Mouse (Mus musculus) skeletal muscle tissue, adult 2 months (tissue): Measurements from ENCODE around the gene Adam26b.
"Not testable (repeated sequence)": the region's sequence is repeated elsewhere in the genome, so short reads cannot be mapped to it uniquely, and the experiment has no call there.

Experiments
- DNase-seq: peaks from one replicate; pipeline ENCODE4 v3.0.0-alpha.2; 2012; ENCODE audit warnings: low read depth, low spot score

Gene Adam26b

GRCm38 (mm10) chr8:43528006-43528405 is at the start of gene Adam26b:
Gene Adam26b (minus strand): TSS chr8:43528106.
- DNase-seq, result not testable (repeated sequence)

- DNase-seq, result not testable (repeated sequence)
Measured at GRCm38 (mm10) chr8:43576607-43577006, 48.7 kb upstream of the Adam26b start, which contains the start of gene Adam26a. Gene Adam26a (minus strand): TSS chr8:43576707.
